Mouse (Mus musculus) cerebellum, adult 2 months (tissue): ENCODE data around the gene Prkce.

ENCODE experiments used
- CTCF ChIP-seq: fragments of 200-500 bp; IDR thresholded peaks from 2 replicates; pipeline ENCODE4 v1.5.1; 2011; ENCODE audit warnings: low read depth, mild to moderate bottlenecking, control low read depth, low read length, moderate library complexity, borderline replicate concordance; ENCODE audit not compliant: insufficient read depth
- POLR2A ChIP-seq: fragments of 200-500 bp; IDR thresholded peaks from 2 replicates; pipeline ENCODE4 v1.6.1; 2011; ENCODE audit warnings: low read length, control low read depth, borderline replicate concordance; ENCODE audit not compliant: insufficient read depth

DNA sequence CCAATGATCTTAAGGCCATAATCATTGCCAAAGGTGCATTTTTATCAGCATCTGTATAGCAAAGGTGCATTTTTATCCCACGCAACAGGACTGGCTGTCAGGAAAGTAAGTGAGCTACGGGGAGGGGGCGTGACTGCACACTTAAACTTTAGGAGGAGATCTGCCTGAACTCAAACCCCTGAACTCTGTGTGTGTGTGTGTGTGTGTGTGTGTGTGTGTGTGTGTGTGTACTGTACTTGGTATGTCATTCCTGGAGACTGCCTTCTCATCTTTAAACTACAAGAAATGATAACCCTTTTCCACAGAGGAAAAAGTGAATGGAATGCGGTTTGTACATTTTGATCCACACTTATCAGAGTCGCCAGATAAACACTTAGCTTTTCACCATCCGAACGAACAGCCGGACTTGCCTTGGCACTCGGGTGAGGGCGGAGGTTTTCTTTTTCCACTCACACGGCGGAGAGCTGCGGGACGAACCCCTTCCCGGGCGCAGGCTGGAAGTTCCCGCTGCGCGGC lies 1.5 kb upstream of the Prkce start:
- TF ChIP-seq POLR2A, result no peak
- no peak for TF ChIP-seq CTCF
